Mouse (Mus musculus) layer of hippocampus, adult 8-10 months (tissue): Measurements from ENCODE around the gene Alg2. TPM values are rescaled to one million over a fixed set of nuclear protein-coding genes. Genes with fewer than 3 reads are reported as not detected.
A peak's percentile ranks its signal among the peaks of the same experiment; 100 is the strongest.

Experiments
- DNase-seq, 2 experiments: peaks; one replicate each; pipeline ENCODE4 v3.0.0; 2022; ENCODE audit warnings: low spot score in 2 of 2
- total RNA-seq, 4 experiments: library from RNA; stranded (reverse); gene quantifications; 2 replicates each; pipeline ENCODE4 v1.2.4; 2022

The Alg2 gene
- total RNA-seq, 4 experiments from 2014 or later: 124 to 141 (median 133) TPM

- no peak for DNase-seq
Measured at GRCm38 (mm10) chr4:47449586-47450522, 24.3 kb downstream of the Alg2 start.

- DNase-seq: no peak
Measured at GRCm38 (mm10) chr4:47449116-47449515, 25.0 kb downstream of the Alg2 start.

- no peak for DNase-seq
Measured at GRCm38 (mm10) chr4:47448526-47448925, 25.6 kb downstream of the Alg2 start.

DNA sequence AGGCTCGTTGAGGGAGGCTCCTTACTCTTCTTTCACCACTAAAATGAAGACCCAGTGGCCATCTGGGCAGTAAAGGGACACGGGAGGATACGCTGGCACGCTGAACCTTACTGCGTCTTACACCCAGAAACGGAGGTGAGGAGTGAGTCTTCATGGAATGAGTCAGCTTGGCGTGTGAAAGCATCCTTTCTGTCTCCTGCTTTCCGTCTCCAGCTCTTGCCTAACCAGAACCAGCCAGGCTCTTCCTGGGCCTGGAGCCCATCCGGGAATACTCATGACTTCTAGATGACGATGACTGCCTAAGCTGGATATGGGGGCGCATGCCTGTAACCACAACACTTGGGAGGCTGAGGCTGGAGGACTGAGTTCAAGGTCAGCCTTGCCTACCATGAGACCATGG, 33.2 kb downstream of the Alg2 start:
- peak in 1 of 2 experiments; percentile 19 for DNase-seq

DNA sequence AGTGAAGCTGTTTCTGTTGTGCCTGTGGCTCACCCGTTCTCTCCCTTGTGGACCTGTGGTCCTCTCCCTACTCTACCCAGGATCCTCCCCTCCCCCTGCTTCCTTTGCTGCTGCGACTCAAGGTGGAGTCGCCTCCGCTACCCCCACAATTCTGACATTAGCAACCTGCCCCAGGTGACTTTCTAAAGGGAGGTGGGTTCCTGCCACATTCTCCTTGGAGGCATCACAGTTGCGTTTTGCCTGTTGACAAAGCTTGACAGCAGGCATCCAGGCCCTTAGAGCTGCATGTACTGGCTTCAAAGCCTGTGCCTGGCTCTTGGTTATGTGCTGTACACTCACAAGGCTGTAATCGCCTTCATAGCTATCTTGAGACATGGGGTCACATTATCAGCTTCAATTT, 35.2 kb downstream of the Alg2 start:
- no peak for DNase-seq

- peak; percentile 78 to 94 for DNase-seq
Measured at GRCm38 (mm10) chr4:47437365-47438340, 36.5 kb downstream of the Alg2 start.

GRCm38 (mm10) chr4:47435566-47436360, 38.4 kb downstream of the Alg2 start:
- DNase-seq: no peak

DNA sequence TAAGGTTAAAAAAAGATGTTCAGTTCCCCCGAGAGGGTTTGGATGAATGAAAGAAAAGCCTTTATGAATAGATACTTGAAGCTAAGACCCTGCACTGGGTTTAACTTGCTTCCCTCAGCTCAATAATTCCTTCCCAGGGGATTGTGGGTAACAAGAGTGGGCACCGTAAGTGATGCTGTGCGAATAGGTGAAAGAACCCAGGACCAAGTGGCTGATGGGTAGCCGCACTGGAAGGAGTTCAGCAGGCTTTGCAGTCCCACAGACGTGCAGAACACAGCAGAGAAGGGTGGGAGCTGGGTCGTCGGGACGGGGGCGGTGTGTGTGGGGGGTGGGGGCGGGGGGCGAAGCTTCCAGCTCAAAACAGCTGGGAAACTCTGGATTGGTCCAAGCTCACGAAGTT, 39.0 kb downstream of the Alg2 start:
- DNase-seq: no peak

DNA sequence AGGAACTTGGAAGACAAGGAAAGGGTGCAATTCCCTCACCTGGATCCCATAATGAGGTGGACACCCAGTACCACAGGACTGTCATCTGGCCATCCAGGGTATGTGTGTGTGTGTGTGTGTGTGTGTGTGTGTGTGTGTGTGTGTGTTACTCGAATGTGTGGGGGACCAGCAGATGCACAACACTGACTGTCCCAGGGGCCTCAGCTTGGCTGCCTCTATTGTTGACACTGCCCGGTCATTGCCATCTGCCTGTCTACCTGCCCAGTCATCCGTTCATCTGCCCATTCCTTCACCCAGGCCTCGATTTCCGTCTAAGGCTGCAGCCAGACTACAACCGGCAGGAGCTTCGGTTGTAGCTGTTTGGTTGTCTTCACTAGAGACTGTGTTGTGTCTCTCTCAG, 41.4 kb downstream of the Alg2 start:
- DNase-seq: no peak

DNA sequence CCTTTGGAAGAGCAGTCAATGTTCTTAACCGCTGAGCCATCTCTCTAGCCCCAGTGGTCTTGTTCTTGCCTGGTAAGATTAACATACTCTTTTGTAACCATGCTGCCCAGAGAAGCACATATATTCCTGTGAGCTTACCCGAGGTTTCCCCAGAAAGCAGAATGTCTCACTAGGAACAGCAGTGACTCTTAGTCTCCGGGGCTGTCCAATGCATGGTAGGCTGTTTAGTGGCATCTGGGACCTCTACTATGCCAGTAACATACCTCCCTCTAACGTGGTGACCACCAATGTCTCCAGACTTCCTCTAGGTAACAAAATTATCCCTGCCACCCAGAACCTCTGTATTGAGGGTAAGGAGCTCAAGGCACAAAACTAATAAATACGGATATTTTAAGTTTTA, 43.1 kb downstream of the Alg2 start:
- DNase-seq: no peak

DNA sequence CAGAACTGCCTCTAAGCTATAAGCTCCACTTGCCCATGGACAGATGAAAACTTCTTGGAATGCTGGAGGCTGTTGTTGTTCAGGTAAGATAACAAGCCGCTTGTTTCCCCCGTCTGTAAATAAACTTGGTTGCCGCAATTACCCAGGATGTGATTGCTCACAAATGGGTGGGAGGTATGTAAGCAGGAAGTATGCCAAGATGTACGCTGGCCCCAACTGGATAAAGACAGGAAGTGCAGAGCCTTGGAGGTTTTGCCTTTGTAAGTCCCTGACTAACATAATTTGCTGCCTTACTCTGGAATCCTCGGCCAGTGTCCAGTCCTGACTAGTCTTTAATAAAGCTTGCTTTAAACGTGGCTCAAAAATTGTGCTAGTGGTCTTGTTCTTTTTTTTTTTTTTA, 43.6 kb downstream of the Alg2 start:
- DNase-seq: no peak

DNA sequence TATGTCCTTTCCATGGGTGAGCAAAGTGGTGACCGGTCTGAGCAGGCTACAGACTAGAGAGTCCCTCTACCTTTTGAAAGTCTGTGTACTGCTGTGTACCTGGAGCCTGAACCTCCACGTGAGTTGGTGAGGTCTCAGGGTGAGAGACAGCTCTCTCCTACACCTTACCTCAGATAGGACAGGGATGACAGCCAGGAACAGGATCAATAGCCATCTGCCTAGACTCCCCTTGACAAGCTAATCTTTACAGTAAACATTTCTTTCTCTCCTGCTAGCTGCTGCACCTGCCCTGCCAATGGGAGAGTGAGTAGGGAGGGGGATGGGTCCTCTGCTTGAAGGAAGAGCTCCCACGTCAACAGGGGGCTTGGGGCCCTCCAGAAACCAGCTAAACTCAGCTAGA, 46.5 kb downstream of the Alg2 start:
- no peak for DNase-seq

GRCm38 (mm10) chr4:47425247-47425830, 48.8 kb downstream of the Alg2 start:
- DNase-seq: no peak

- no peak for DNase-seq
Measured at GRCm38 (mm10) chr4:47424376-47424775, 49.8 kb downstream of the Alg2 start.

DNA sequence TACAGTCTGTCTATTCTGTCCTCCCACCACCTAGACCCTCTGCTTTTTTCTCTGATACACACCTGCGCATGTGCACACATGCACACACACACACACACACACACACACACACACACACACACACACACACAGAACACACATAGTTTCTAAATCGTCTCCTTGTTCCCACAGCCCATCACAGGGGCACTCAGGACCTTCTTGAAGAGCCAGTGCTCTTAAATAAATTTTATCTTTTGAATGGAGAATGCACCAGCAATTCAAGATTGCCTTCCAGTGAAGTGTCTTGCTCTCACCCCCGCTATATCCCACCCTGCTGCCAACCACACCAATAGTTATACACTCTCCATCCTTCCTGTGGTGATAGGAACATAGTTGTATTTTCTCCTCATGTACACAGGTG, 51.2 kb downstream of the Alg2 start:
- DNase-seq: no peak

GRCm38 (mm10) chr4:47422194-47422593, 51.9 kb downstream of the Alg2 start:
- DNase-seq: no peak

- no peak for DNase-seq
Measured at GRCm38 (mm10) chr4:47420191-47420590, 53.9 kb downstream of the Alg2 start.

DNA sequence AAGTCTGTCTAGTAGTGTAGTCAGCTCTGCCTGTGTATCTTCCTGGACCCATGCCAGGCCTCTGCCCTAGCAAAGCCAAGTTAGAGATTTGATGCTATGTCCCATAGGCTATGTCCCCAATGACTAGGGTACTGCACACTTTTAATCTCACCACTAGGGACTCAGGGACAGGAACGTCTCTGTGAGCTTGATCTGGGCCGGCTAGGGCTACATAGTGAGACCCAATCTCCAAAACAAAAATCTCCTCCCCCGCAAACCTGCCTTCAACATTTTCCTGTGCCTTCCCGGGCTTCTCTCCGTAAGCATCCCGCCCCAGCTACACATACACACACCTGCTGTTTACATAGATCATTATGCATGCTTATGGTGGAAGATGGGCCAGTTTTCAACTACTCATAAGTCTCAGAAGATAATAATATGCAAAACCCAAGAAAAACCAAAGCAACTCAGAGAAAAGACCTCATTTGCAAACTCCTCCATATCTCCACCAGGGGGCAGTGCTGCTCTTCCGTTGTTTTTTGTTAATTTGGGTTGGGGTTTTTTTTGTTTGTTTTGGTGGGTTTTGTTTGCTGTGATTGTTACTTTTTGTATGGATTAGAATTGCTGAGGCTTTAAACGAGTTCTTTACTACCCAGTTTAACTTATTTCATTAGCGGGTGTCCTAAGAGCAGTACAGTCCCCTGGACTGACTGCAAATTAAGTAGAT, 54.7 kb downstream of the Alg2 start:
- DNase-seq: peak in 1 of 2 experiments; percentile 20

GRCm38 (mm10) chr4:47417871-47418270, 56.3 kb downstream of the Alg2 start:
- no peak for DNase-seq
